Mouse (Mus musculus) MEL (cell line): ENCODE measurements around the gene Cul7. TPM values are rescaled to one million over a fixed set of nuclear protein-coding genes. Genes with fewer than 3 reads are reported as not detected.
A peak's percentile ranks its signal among the peaks of the same experiment; 100 is the strongest.

Source experiments
- DNase-seq: peaks from one replicate; pipeline ENCODE4 v3.0.0; 2011; ENCODE audit warnings: low read depth, low spot score
- H3K27ac ChIP-seq: 2 replicates; pipeline ENCODE4 v1.5.1; 2012; ENCODE audit warnings: low read depth, mild to moderate bottlenecking, control low read depth, low read length, moderate library complexity; ENCODE audit not compliant: control insufficient read depth
- H3K27me3 ChIP-seq, 2 experiments: fragments of 150-350 bp in 1 of 2; sonication (generic) in 1 of 2; 2 replicates each; pipeline ENCODE4 v1.6.1; 2012; ENCODE audit warnings: low read length in 2 of 2, mild to moderate bottlenecking in 2 of 2, improper control_type of control experiment in 1 of 2, moderate library complexity in 1 of 2; ENCODE audit not compliant: insufficient read depth in 2 of 2, control insufficient read depth in 1 of 2
- H3K36me3 ChIP-seq, 2 experiments: 2 replicates each; pipeline ENCODE4 v1.6.1; 2012 to 2014; ENCODE audit warnings: low read length in 2 of 2, improper control_type of control experiment in 1 of 2, inconsistent platforms in 1 of 2, mild to moderate bottlenecking in 1 of 2; ENCODE audit not compliant: insufficient read depth in 2 of 2, control insufficient read depth in 1 of 2
- H3K4me1 ChIP-seq, 2 experiments: fragments of 150-350 bp in 1 of 2; sonication (generic) in 1 of 2; 2 replicates each; pipeline ENCODE4 v1.6.1; 2012; ENCODE audit warnings: low read length in 2 of 2, improper control_type of control experiment in 1 of 2, mild to moderate bottlenecking in 1 of 2; ENCODE audit not compliant: insufficient read depth in 2 of 2, control insufficient read depth in 1 of 2
- H3K4me3 ChIP-seq, 2 experiments: fragments of 150-350 bp in 1 of 2; sonication (generic) in 1 of 2; 2 replicates each; pipeline ENCODE4 v1.5.1; 2012; ENCODE audit warnings: low read depth in 2 of 2, low read length in 2 of 2, mild to moderate bottlenecking in 2 of 2, moderate library complexity in 2 of 2, control low read depth in 1 of 2, improper control_type of control experiment in 1 of 2; ENCODE audit not compliant: control insufficient read depth in 1 of 2, insufficient read depth in 1 of 2
- H3K79me2 ChIP-seq: 2 replicates; pipeline ENCODE4 v1.6.1; 2012; ENCODE audit warnings: mild to moderate bottlenecking, low read length, moderate library complexity; ENCODE audit not compliant: control insufficient read depth, poor library complexity, insufficient read depth
- H3K9ac ChIP-seq: 2 replicates; pipeline ENCODE4 v1.6.1; 2012; ENCODE audit warnings: low read depth, mild to moderate bottlenecking, control low read depth, low read length, moderate library complexity; ENCODE audit not compliant: control insufficient read depth, poor library complexity, severe bottlenecking
- H3K9me3 ChIP-seq: fragments of 150-350 bp; sonication (generic); replicated peaks from 2 replicates; pipeline ENCODE4 v1.6.1; 2012; ENCODE audit warnings: mild to moderate bottlenecking, low read length, improper control_type of control experiment, moderate library complexity; ENCODE audit not compliant: insufficient read depth
- BHLHE40 ChIP-seq: IDR thresholded peaks from 2 replicates; pipeline ENCODE4 v1.6.1; 2012; ENCODE audit warnings: low read depth, mild to moderate bottlenecking, inconsistent platforms, low read length, improper control_type of control experiment, borderline replicate concordance
- CHD1 ChIP-seq: IDR thresholded peaks from 2 replicates; pipeline ENCODE4 v1.6.1; 2012; ENCODE audit warnings: low read depth, mild to moderate bottlenecking, inconsistent platforms, low read length, improper control_type of control experiment
- CHD2 ChIP-seq: IDR thresholded peaks from 2 replicates; pipeline ENCODE4 v1.6.1; 2011; ENCODE audit warnings: low read length, improper control_type of control experiment
- CTCF ChIP-seq, 3 experiments: IDR thresholded peaks in 2 of 3; conservative IDR thresholded peaks in 1 of 3; 2 replicates each; pipeline ENCODE4 v1.5.1; 2011 to 2012; ENCODE audit warnings: low read length in 3 of 3, low read depth in 2 of 3, mild to moderate bottlenecking in 2 of 3, improper control_type of control experiment in 1 of 3, inconsistent platforms in 1 of 3, mixed read lengths in 1 of 3, moderate library complexity in 1 of 3; ENCODE audit not compliant: control insufficient read depth in 1 of 3, insufficient read depth in 1 of 3, poor library complexity in 1 of 3, severe bottlenecking in 1 of 3
- E2F4 ChIP-seq: IDR thresholded peaks from 2 replicates; pipeline ENCODE4 v1.6.1; 2011; ENCODE audit warnings: low read depth, low read length, improper control_type of control experiment, borderline replicate concordance
- ELF1 ChIP-seq: IDR thresholded peaks from 2 replicates; pipeline ENCODE4 v1.6.1; 2014; ENCODE audit warnings: low read depth, mild to moderate bottlenecking, inconsistent platforms, low read length, improper control_type of control experiment, moderate library complexity
- EP300 ChIP-seq, 2 experiments: IDR thresholded peaks; 2 replicates each; pipeline ENCODE4 v1.6.1; 2011; ENCODE audit warnings: improper control_type of control experiment in 2 of 2, low read length in 2 of 2, low read depth in 1 of 2, mild to moderate bottlenecking in 1 of 2
- GATA1 ChIP-seq: IDR thresholded peaks from 2 replicates; pipeline ENCODE4 v1.6.1; 2011; ENCODE audit warnings: low read depth, low read length, improper control_type of control experiment
- HCFC1 ChIP-seq: IDR thresholded peaks from 2 replicates; pipeline ENCODE4 v1.6.1; 2012; ENCODE audit warnings: low read depth, mild to moderate bottlenecking, inconsistent platforms, low read length, improper control_type of control experiment, moderate library complexity
- KAT2A ChIP-seq: conservative IDR thresholded peaks from 2 replicates; pipeline ENCODE4 v1.6.1; 2012; ENCODE audit warnings: low read depth, low read length, improper control_type of control experiment, inconsistent platforms
- NELFE ChIP-seq: IDR thresholded peaks from 2 replicates; pipeline ENCODE4 v1.6.1; 2011; ENCODE audit warnings: low read depth, low read length, improper control_type of control experiment
- POLR2A ChIP-seq, 2 experiments: IDR thresholded peaks; 2 replicates each; pipeline ENCODE4 v1.6.1; 2011 to 2012; ENCODE audit warnings: low read length in 2 of 2, mild to moderate bottlenecking in 2 of 2, control low read depth in 1 of 2, improper control_type of control experiment in 1 of 2, low read depth in 1 of 2, moderate library complexity in 1 of 2; ENCODE audit not compliant: control insufficient read depth in 1 of 2, insufficient read depth in 1 of 2, poor library complexity in 1 of 2
- RAD21 ChIP-seq: IDR thresholded peaks from 2 replicates; pipeline ENCODE4 v1.6.1; 2011; ENCODE audit warnings: mild to moderate bottlenecking, low read depth, low read length, improper control_type of control experiment
- RCOR1 ChIP-seq: IDR thresholded peaks from 2 replicates; pipeline ENCODE4 v1.6.1; 2012; ENCODE audit warnings: low read depth, mild to moderate bottlenecking, inconsistent platforms, low read length, improper control_type of control experiment
- SMC3 ChIP-seq: IDR thresholded peaks from 2 replicates; pipeline ENCODE4 v1.6.1; 2011; ENCODE audit warnings: low read depth, low read length, improper control_type of control experiment
- TBP ChIP-seq: IDR thresholded peaks from 2 replicates; pipeline ENCODE4 v1.8.0; 2011; ENCODE audit warnings: low read depth, low read length, improper control_type of control experiment
- TCF12 ChIP-seq: IDR thresholded peaks from 2 replicates; pipeline ENCODE4 v1.6.1; 2014; ENCODE audit warnings: low read depth, mild to moderate bottlenecking, inconsistent platforms, low read length, improper control_type of control experiment, moderate library complexity
- UBTF ChIP-seq: IDR thresholded peaks from 2 replicates; pipeline ENCODE4 v1.6.1; 2012; ENCODE audit warnings: low read depth, mild to moderate bottlenecking, inconsistent platforms, low read length, improper control_type of control experiment, moderate library complexity, borderline replicate concordance; ENCODE audit not compliant: insufficient read depth
- USF1 ChIP-seq: IDR thresholded peaks from 2 replicates; pipeline ENCODE4 v1.6.1; 2014; ENCODE audit warnings: low read depth, mild to moderate bottlenecking, inconsistent platforms, low read length, improper control_type of control experiment, moderate library complexity
- ZKSCAN1 ChIP-seq: IDR thresholded peaks from 2 replicates; pipeline ENCODE4 v1.6.1; 2012; ENCODE audit warnings: low read depth, mild to moderate bottlenecking, inconsistent platforms, low read length, improper control_type of control experiment, moderate library complexity
- ZMIZ1 ChIP-seq: IDR thresholded peaks from 2 replicates; pipeline ENCODE4 v1.6.1; 2012; ENCODE audit warnings: low read depth, mild to moderate bottlenecking, inconsistent platforms, low read length, improper control_type of control experiment, moderate library complexity
- polyA plus RNA-seq, 2 experiments: library from polyadenylated mRNA; stranded (reverse) in 1 of 2; unstranded in 1 of 2; fragments of >175 nt in 1 of 2; fragments of >200 nt in 1 of 2; gene quantifications; 2 replicates each; pipeline versions ENCODE4 v1.2.1 to v1.2.4; 2012; ENCODE audit warnings: low replicate concordance in 2 of 2, low read depth in 1 of 2; ENCODE audit not compliant: insufficient read length in 2 of 2, insufficient read depth in 1 of 2, missing spikeins in 1 of 2
- total RNA-seq: library from RNA; depleted of rRNA; stranded (reverse); fragments of 300-350 nt; gene quantifications from 2 replicates; pipeline ENCODE4 v1.2.3, GENCODE M21; 2012

Cul7 gene
- total and polyA plus RNA-seq, 3 experiments: 32.6 to 45.8 (median 35.8) TPM

- H3K36me3 ChIP-seq: no peaks in the 10 kb centered on the region
- H3K27me3 ChIP-seq: peaks cover 9 to 22% of the 10 kb centered on the region in 2 experiments
- H3K4me3 ChIP-seq: no peak overlapping the region
- peak; percentile 49 for DNase-seq
- H3K9me3 ChIP-seq: no peaks in the 10 kb centered on the region
- no peak overlapping the region for H3K9ac ChIP-seq
- TF ChIP-seq RCOR1 (peak; percentile 32; the same call in 1 of the 2 replicates), EP300 (IDR thresholded peaks at IDR 0.05; ENCODE audit: low read depth in 1 of 2, low read length in 2 of 2) (0 out of 4 replicates have a peak, but pooled peaks have one; percentile 8 to 31), ZMIZ1 (no peak)
- H3K79me2 ChIP-seq: no peaks in the 10 kb centered on the region
- H3K4me1 ChIP-seq: 0 out of 4 replicates have a peak, but pooled peaks cover 0 to 3% of the 10 kb centered on the region in 2 experiments
- H3K27ac ChIP-seq: no peak overlapping the region
Measured at GRCm38 (mm10) chr17:46621324-46621723, 28.8 kb upstream of the Cul7 start.

GRCm38 (mm10) chr17:46622269-46622668 is 27.9 kb upstream of the Cul7 start:
- Histone ChIP-seq H3K9ac (no peak overlapping the region), H3K4me3 (no peak overlapping the region), H3K36me3 (no peaks in the 10 kb centered on the region), H3K9me3 (no peaks in the 10 kb centered on the region), H3K27me3 (peaks cover 9 to 18% of the 10 kb centered on the region in 2 experiments), H3K4me1 (0 out of 4 replicates have a peak, but pooled peaks cover 0 to 3% of the 10 kb centered on the region in 2 experiments), H3K27ac (no peak overlapping the region), H3K79me2 (no peaks in the 10 kb centered on the region)
- DNase-seq: no peak
- no peak for TF ChIP-seq GATA1
- no peak for TF ChIP-seq NELFE
- TF ChIP-seq BHLHE40: no peak
- TF ChIP-seq HCFC1: no peak
- no peak for TF ChIP-seq SMC3
- TF ChIP-seq RAD21: no peak
- TF ChIP-seq CHD2: no peak
- no peak for TF ChIP-seq UBTF
- no peak for TF ChIP-seq CHD1
- TF ChIP-seq ZKSCAN1: no peak
- TF ChIP-seq TBP: no peak
- no peak for TF ChIP-seq CTCF (IDR thresholded peaks at IDR 0.05 in 2 of 3, conservative IDR thresholded peaks at IDR 0.05 in 1 of 3; ENCODE audit: control insufficient read depth in 1 of 3, insufficient read depth in 1 of 3, low read depth in 2 of 3, low read length in 3 of 3, poor library complexity in 1 of 3, severe bottlenecking in 1 of 3)
- TF ChIP-seq ELF1: no peak
- TF ChIP-seq USF1: no peak
- TF ChIP-seq POLR2A (IDR thresholded peaks at IDR 0.05; ENCODE audit: control insufficient read depth in 1 of 2, insufficient read depth in 1 of 2, low read depth in 1 of 2, low read length in 2 of 2, poor library complexity in 1 of 2): no peak
- TF ChIP-seq EP300 (IDR thresholded peaks at IDR 0.05; ENCODE audit: low read depth in 1 of 2, low read length in 2 of 2): no peak
- no peak for TF ChIP-seq ZMIZ1
- TF ChIP-seq E2F4: no peak
- TF ChIP-seq KAT2A: no peak
- TF ChIP-seq TCF12: no peak
